Comparison of ENCODE assay signal across 9 mouse cellular contexts in genomic region chr19:58456491-58457061, GRCm38 (mm10). TPM values are rescaled to one million over a fixed set of nuclear protein-coding genes. Genes with fewer than 3 reads are reported as not detected.
DNase-seq lines count a peak whose midpoint lies in the region; ATAC-seq and TF ChIP-seq lines count a peak whose summit lies in the region.
"Had no signal": no experiment of that assay in that cellular context is flagged by ENCODE, and none has a peak within 500 bp of the region (broad histone marks: within the 10 kb centered on the region; RNA-seq: fewer than 3 reads in every experiment).

No protein-coding gene starts in this region.

- no peaks in the 10 kb centered on the region for H3K9me3 ChIP-seq in kidney, embryonic 14.5 days (ENCODE audit: control insufficient read depth, low read length)
- H3K9me3 ChIP-seq in intestine, postnatal 0 days (ENCODE audit: control insufficient read depth) = no peaks in the 10 kb centered on the region
- no peaks in the 10 kb centered on the region for H3K9me3 ChIP-seq in neural tube, embryonic 13.5 days

- 0 out of 2 replicates have a peak, but pooled peaks have one; percentile 22 for ATAC-seq in kidney, embryonic 14.5 days (ENCODE audit: low FRiP score, low TSS enrichment)
- no peak for ATAC-seq in intestine, postnatal 0 days
- ATAC-seq in neural tube, embryonic 13.5 days (ENCODE audit: low read depth) = no peak

- H3K27me3 ChIP-seq in kidney, embryonic 14.5 days (ENCODE audit: control insufficient read depth, insufficient read depth, low read length) = 0 out of 2 replicates have a peak, but pooled peaks cover 4% of the 10 kb centered on the region
- H3K27me3 ChIP-seq in intestine, postnatal 0 days (replicated peaks; ENCODE audit: control insufficient read depth, insufficient read depth, low read length) = peaks cover 52% of the 10 kb centered on the region
- H3K27me3 ChIP-seq in neural tube, embryonic 13.5 days = no peaks in the 10 kb centered on the region; the same call in 1 of the 2 replicates

- no peaks in the 10 kb centered on the region for H3K36me3 ChIP-seq in kidney, embryonic 14.5 days (ENCODE audit: control insufficient read depth, insufficient read depth, low read length)
- H3K36me3 ChIP-seq in intestine, postnatal 0 days (ENCODE audit: control insufficient read depth, insufficient read depth) = no peaks in the 10 kb centered on the region
- no peaks in the 10 kb centered on the region for H3K36me3 ChIP-seq in neural tube, embryonic 13.5 days

- peak overlapping the region; percentile 93 for H3K4me2 ChIP-seq in kidney, embryonic 14.5 days (replicated peaks; ENCODE audit: low read depth, low read length)
- no peak overlapping the region for H3K4me2 ChIP-seq in intestine, postnatal 0 days (replicated peaks; ENCODE audit: low read depth)
- H3K4me2 ChIP-seq in neural tube, embryonic 13.5 days = peak overlapping the region; percentile 92

- no peak for TF ChIP-seq CTCF in intestine, postnatal 0 days (IDR thresholded peaks at IDR 0.05; ENCODE audit: low read depth)

- DNase-seq in kidney, postnatal 25 days = no peak
- peak; percentile 64 for DNase-seq in embryo, embryonic 11 days
- no peak for DNase-seq in right cerebral cortex, postnatal 4 days
- DNase-seq in cerebellum, adult 18-20 months = no peak
- DNase-seq in gastrocnemius, adult 8-10 months (ENCODE audit: low spot score in 2 of 2) = no peak

- peak overlapping the region; percentile 67; the same call in 1 of the 2 replicates for H3K9ac ChIP-seq in kidney, embryonic 14.5 days (ENCODE audit: low read depth, low read length)
- no peak overlapping the region for H3K9ac ChIP-seq in intestine, postnatal 0 days (ENCODE audit: low read depth, low read length)
- peak overlapping the region; percentile 85 for H3K9ac ChIP-seq in neural tube, embryonic 13.5 days

- WGBS in kidney, embryonic 14.5 days = 2% methylated on average over 16 of the region's 16 CpGs
- 11% methylated on average over 16 of the region's 16 CpGs for WGBS in intestine, postnatal 0 days
- 5% methylated on average over 16 of the region's 16 CpGs for WGBS in neural tube, embryonic 13.5 days

- H3K4me3 ChIP-seq in kidney, embryonic 14.5 days (ENCODE audit: low read length) = peak overlapping the region; percentile 50
- H3K4me3 ChIP-seq in intestine, postnatal 0 days (ENCODE audit: low read depth, low read length) = peak overlapping the region; percentile 50; the same call in 1 of the 2 replicates
- H3K4me3 ChIP-seq in neural tube, embryonic 13.5 days = peak overlapping the region; percentile 67

- H3K4me1 ChIP-seq in kidney, embryonic 14.5 days (ENCODE audit: control insufficient read depth, insufficient read depth, low read length) = peaks cover 28% of the 10 kb centered on the region; the same call in 1 of the 2 replicates
- H3K4me1 ChIP-seq in intestine, postnatal 0 days (replicated peaks; ENCODE audit: control insufficient read depth, insufficient read depth, low read length) = no peaks in the 10 kb centered on the region; the same call in 1 of the 2 replicates
- H3K4me1 ChIP-seq in neural tube, embryonic 13.5 days (replicated peaks) = peaks cover 58% of the 10 kb centered on the region

- H3K27ac ChIP-seq in kidney, embryonic 14.5 days (ENCODE audit: low read depth, low read length) = no peak overlapping the region
- no peak overlapping the region for H3K27ac ChIP-seq in intestine, postnatal 0 days (ENCODE audit: low read depth, low read length)
- H3K27ac ChIP-seq in neural tube, embryonic 13.5 days (replicated peaks) = peak overlapping the region; percentile 93

RNA-seq across cellular contexts. Expression of gene Gfra1, which starts 0.9 kb away (rescaled TPM):
- polyA plus RNA-seq in kidney, embryonic 14.5 days (2014; fragmentation: Nextera tagmentation; extraction: Ambion mirVana) = 38.1 and 70.1 TPM in 2 replicates
- 4.9 TPM in 2 replicates for polyA plus RNA-seq in intestine, postnatal 0 days (2015; fragmentation: Nextera tagmentation; extraction: Ambion mirVana)
- polyA plus RNA-seq in neural tube, embryonic 13.5 days (2015; fragmentation: Nextera tagmentation; extraction: Ambion mirVana) = 72.7 and 83.3 TPM in 2 replicates
- total RNA-seq in gastrocnemius, adult 8-10 months (2022) = 1 to 10 TPM; 2.2 to 3.9 (median 3.1) TPM

RNA-seq across cellular contexts. Expression of gene Ccdc172, which starts 55.2 kb away (rescaled TPM):
- polyA plus RNA-seq in kidney, embryonic 14.5 days (2014; fragmentation: Nextera tagmentation; extraction: Ambion mirVana) = not detected in 2 replicates
- not detected in 2 replicates for polyA plus RNA-seq in intestine, postnatal 0 days (2015; fragmentation: Nextera tagmentation; extraction: Ambion mirVana)
- polyA plus RNA-seq in neural tube, embryonic 13.5 days (2015; fragmentation: Nextera tagmentation; extraction: Ambion mirVana) = not detected in 2 replicates
- not detected for total RNA-seq in gastrocnemius, adult 8-10 months (2022)
- total RNA-seq: hematopoietic stem cell, adult 5-6 weeks had no signal
